Mouse (Mus musculus) hindbrain, embryonic 12.5 days (tissue): ENCODE results near the gene Bcas3. TPM values are rescaled to one million over a fixed set of nuclear protein-coding genes. Genes with fewer than 3 reads are reported as not detected.
A peak's percentile ranks its signal among the peaks of the same experiment; 100 is the strongest.

Experiments used
- ATAC-seq: fragments of 200-750 bp; cut with Nextera tagmentation; 2 replicates; pipeline ENCODE4 v1.8.0; 2017; ENCODE audit warnings: moderate TSS enrichment; ENCODE audit not compliant: low FRiP score
- H3K27ac ChIP-seq: fragments of 300-500 bp; sonication (generic); 2 replicates; pipeline ENCODE4 v1.5.1; 2016; ENCODE audit warnings: mild to moderate bottlenecking
- H3K27me3 ChIP-seq: fragments of 300-500 bp; sonication (generic); 2 replicates; pipeline ENCODE4 v1.6.1; 2016; ENCODE audit warnings: mild to moderate bottlenecking
- H3K36me3 ChIP-seq: fragments of 300-500 bp; sonication (generic); 2 replicates; pipeline ENCODE4 v1.6.1; 2016; ENCODE audit warnings: mild to moderate bottlenecking
- H3K4me1 ChIP-seq: fragments of 300-500 bp; sonication (generic); 2 replicates; pipeline ENCODE4 v1.6.1; 2016
- H3K4me2 ChIP-seq: fragments of 300-500 bp; sonication (generic); replicated peaks from 2 replicates; pipeline ENCODE4 v1.6.1; 2016; ENCODE audit warnings: mild to moderate bottlenecking
- H3K4me3 ChIP-seq: fragments of 300-500 bp; sonication (generic); 2 replicates; pipeline ENCODE4 v1.5.1; 2016; ENCODE audit warnings: mild to moderate bottlenecking
- H3K9ac ChIP-seq: fragments of 300-500 bp; sonication (generic); 2 replicates; pipeline ENCODE4 v1.6.1; 2016; ENCODE audit warnings: mild to moderate bottlenecking, moderate library complexity
- H3K9me3 ChIP-seq: fragments of 300-500 bp; sonication (generic); replicated peaks from 2 replicates; pipeline ENCODE4 v1.6.1; 2016; ENCODE audit warnings: mild to moderate bottlenecking
- WGBS: fragments of 180-500 bp; shearing (Covaris S2); methylation state at CpG from one replicate; pipeline ENCODE4 v1.1.7; 2016; 5-methylcytosine and 5-hydroxymethylcytosine counted together
- polyA plus RNA-seq: library from polyadenylated mRNA; unstranded; fragments of >200 nt; fragmentation: Nextera tagmentation; extraction: Ambion mirVana; gene quantifications from 2 replicates; pipeline ENCODE4 v1.2.1, GENCODE M21; 2016

Gene Bcas3
- polyA plus RNA-seq, 1 experiment from 2014 or later, result 33.9 TPM

- peak overlapping the region; percentile 45 for H3K4me2 ChIP-seq
- no peak for ATAC-seq
- peak overlapping the region; percentile 56; the same call in 1 of the 2 replicates for H3K9ac ChIP-seq
- 5% methylated on average over 20 of the region's 20 CpGs for WGBS
- peaks cover 100% of the 10 kb centered on the region for H3K27me3 ChIP-seq
- H3K27ac ChIP-seq, result no peak overlapping the region
- H3K36me3 ChIP-seq, result no peaks in the 10 kb centered on the region
- no peaks in the 10 kb centered on the region for H3K9me3 ChIP-seq
- H3K4me1 ChIP-seq, result peaks cover 36% of the 10 kb centered on the region
- H3K4me3 ChIP-seq, result peak overlapping the region; percentile 49
These were observed 485.7 kb downstream of the Bcas3 start for GRCm38 (mm10) chr11:85838424-85839257.

- WGBS, result 12% methylated on average over 7 of the region's 7 CpGs
- Histone ChIP-seq H3K9me3 (no peaks in the 10 kb centered on the region), H3K36me3 (no peaks in the 10 kb centered on the region), H3K9ac (no peak overlapping the region; the same call in 1 of the 2 replicates), H3K27me3 (peaks cover 99% of the 10 kb centered on the region), H3K4me2 (peak overlapping the region; percentile 41), H3K4me1 (peaks cover 44% of the 10 kb centered on the region), H3K27ac (no peak overlapping the region), H3K4me3 (peak overlapping the region; percentile 13; the same call in 1 of the 2 replicates)
- no peak for ATAC-seq
These were observed 486.5 kb downstream of the Bcas3 start for GRCm38 (mm10) chr11:85839258-85840030.

- Histone ChIP-seq H3K4me3 (peak overlapping the region; percentile 19), H3K9ac (peak overlapping the region; percentile 5; the same call in 1 of the 2 replicates), H3K36me3 (no peaks in the 10 kb centered on the region), H3K27ac (0 out of 2 replicates have a peak overlapping the region, but pooled peaks have one; percentile 23), H3K4me1 (peaks cover 48% of the 10 kb centered on the region), H3K27me3 (peaks cover 99% of the 10 kb centered on the region), H3K9me3 (no peaks in the 10 kb centered on the region), H3K4me2 (peak overlapping the region; percentile 41)
- WGBS, result 5% methylated on average over 27 of the region's 27 CpGs
- ATAC-seq, result no peak
These were observed 487.2 kb downstream of the Bcas3 start for GRCm38 (mm10) chr11:85840031-85840802.

GRCm38 (mm10) chr11:85840803-85841145 lies 487.8 kb downstream of the Bcas3 start:
- H3K9ac ChIP-seq, result 0 out of 2 replicates have a peak overlapping the region, but pooled peaks have one; percentile 5
- 2% methylated on average over 21 of the region's 21 CpGs for WGBS
- H3K4me2 ChIP-seq, result peak overlapping the region; percentile 41
- H3K27ac ChIP-seq, result 0 out of 2 replicates have a peak overlapping the region, but pooled peaks have one; percentile 23
- H3K4me3 ChIP-seq, result peak overlapping the region; percentile 19
- ATAC-seq, result no peak
- peaks cover 48% of the 10 kb centered on the region for H3K4me1 ChIP-seq
- H3K36me3 ChIP-seq, result no peaks in the 10 kb centered on the region
- H3K27me3 ChIP-seq, result peaks cover 99% of the 10 kb centered on the region
- H3K9me3 ChIP-seq, result no peaks in the 10 kb centered on the region

- H3K4me2 ChIP-seq, result peak overlapping the region; percentile 41
- ATAC-seq, result no peak
These were observed 488.3 kb downstream of the Bcas3 start for GRCm38 (mm10) chr11:85841211-85841681.

GRCm38 (mm10) chr11:85841980-85842379 lies 489.0 kb downstream of the Bcas3 start:
- WGBS, result 0% methylated on average over 28 of the region's 32 CpGs
- Histone ChIP-seq H3K27me3 (peaks cover 99% of the 10 kb centered on the region), H3K4me2 (peak overlapping the region; percentile 72), H3K4me1 (peaks cover 45% of the 10 kb centered on the region), H3K9ac (peak overlapping the region; percentile 47), H3K4me3 (peak overlapping the region; percentile 34), H3K9me3 (no peaks in the 10 kb centered on the region), H3K36me3 (no peaks in the 10 kb centered on the region), H3K27ac (0 out of 2 replicates have a peak overlapping the region, but pooled peaks have one; percentile 32)
- ATAC-seq, result peak; percentile 64

More at GRCm38 (mm10) chr11:85841211-85841681, 488.3 kb downstream of the Bcas3 start:
- peaks cover 99% of the 10 kb centered on the region for H3K27me3 ChIP-seq
- H3K36me3 ChIP-seq, result no peaks in the 10 kb centered on the region
- H3K4me3 ChIP-seq, result peak overlapping the region; percentile 34; the same call in 1 of the 2 replicates
- H3K27ac ChIP-seq, result 0 out of 2 replicates have a peak overlapping the region, but pooled peaks have one; percentile 23
- peaks cover 48% of the 10 kb centered on the region for H3K4me1 ChIP-seq
- no peak overlapping the region for H3K9ac ChIP-seq
- WGBS, result 4% methylated on average over 8 of the region's 8 CpGs
- H3K9me3 ChIP-seq, result no peaks in the 10 kb centered on the region

- 0 out of 2 replicates have a peak overlapping the region, but pooled peaks have one; percentile 19 for H3K9ac ChIP-seq
- H3K27ac ChIP-seq, result peak overlapping the region; percentile 55; the same call in 1 of the 2 replicates
- no peaks in the 10 kb centered on the region for H3K9me3 ChIP-seq
- H3K27me3 ChIP-seq, result peaks cover 97% of the 10 kb centered on the region
- no peaks in the 10 kb centered on the region for H3K36me3 ChIP-seq
- WGBS, result 6% methylated on average over 24 of the region's 24 CpGs
- no peak for ATAC-seq
- peak overlapping the region; percentile 43; the same call in 1 of the 2 replicates for H3K4me3 ChIP-seq
- peaks cover 38% of the 10 kb centered on the region for H3K4me1 ChIP-seq
- H3K4me2 ChIP-seq, result peak overlapping the region; percentile 72
These were observed 489.8 kb downstream of the Bcas3 start for GRCm38 (mm10) chr11:85842596-85843346.

- under 1% methylated on average over 18 of the region's 18 CpGs for WGBS
- peak overlapping the region; percentile 50; the same call in 1 of the 2 replicates for H3K9ac ChIP-seq
- peak; percentile 65 for ATAC-seq
- peak overlapping the region; percentile 43 for H3K4me3 ChIP-seq
- H3K27ac ChIP-seq, result peak overlapping the region; percentile 55
- H3K9me3 ChIP-seq, result no peaks in the 10 kb centered on the region
- H3K36me3 ChIP-seq, result no peaks in the 10 kb centered on the region
- H3K4me2 ChIP-seq, result peak overlapping the region; percentile 72
- peaks cover 33% of the 10 kb centered on the region for H3K4me1 ChIP-seq
- H3K27me3 ChIP-seq, result peaks cover 95% of the 10 kb centered on the region
These were observed 490.4 kb downstream of the Bcas3 start for GRCm38 (mm10) chr11:85843347-85843692.

- Histone ChIP-seq H3K27me3 (peaks cover 85% of the 10 kb centered on the region), H3K9ac (peak overlapping the region; percentile 50), H3K4me1 (peaks cover 36% of the 10 kb centered on the region), H3K36me3 (no peaks in the 10 kb centered on the region), H3K4me3 (peak overlapping the region; percentile 43), H3K4me2 (peak overlapping the region; percentile 72), H3K9me3 (no peaks in the 10 kb centered on the region), H3K27ac (no peak overlapping the region; the same call in 1 of the 2 replicates)
- peak; percentile 43; the same call in 1 of the 2 replicates for ATAC-seq
- WGBS, result under 1% methylated on average over 54 of the region's 54 CpGs
These were observed 491.4 kb downstream of the Bcas3 start for GRCm38 (mm10) chr11:85844144-85844965.

- H3K4me3 ChIP-seq, result peak overlapping the region; percentile 43
- WGBS, result 34% methylated on average over 5 of the region's 5 CpGs
- peaks cover 36% of the 10 kb centered on the region for H3K4me1 ChIP-seq
These were observed 492.0 kb downstream of the Bcas3 start for GRCm38 (mm10) chr11:85844971-85845370.

More at GRCm38 (mm10) chr11:85844971-85845370, 492.0 kb downstream of the Bcas3 start:
- H3K4me2 ChIP-seq, result peak overlapping the region; percentile 72
- no peak overlapping the region for H3K9ac ChIP-seq
- H3K9me3 ChIP-seq, result no peaks in the 10 kb centered on the region
- peaks cover 82% of the 10 kb centered on the region for H3K27me3 ChIP-seq
- no peak for ATAC-seq
- no peaks in the 10 kb centered on the region for H3K36me3 ChIP-seq
- no peak overlapping the region for H3K27ac ChIP-seq
